Mouse (Mus musculus) liver, embryonic 16.5 days (tissue): ENCODE data around the gene Selenbp1. TPM values are rescaled to one million over a fixed set of nuclear protein-coding genes. Genes with fewer than 3 reads are reported as not detected.
A peak's percentile ranks its signal among the peaks of the same experiment; 100 is the strongest.
"Not testable (repeated sequence)": the region's sequence is repeated elsewhere in the genome, so short reads cannot be mapped to it uniquely, and the experiment has no call there.

ENCODE experiments used
- ATAC-seq: fragments of 200-750 bp; cut with Nextera tagmentation; 2 replicates; pipeline ENCODE4 v1.8.0; 2017; ENCODE audit warnings: low read depth, mild to moderate bottlenecking, moderate number of reproducible peaks, moderate library complexity
- H3K27ac ChIP-seq: fragments of 300-500 bp; sonication (generic); 2 replicates; pipeline ENCODE4 v1.5.1; 2014; ENCODE audit warnings: mild to moderate bottlenecking, low read length
- H3K27me3 ChIP-seq: fragments of 300-500 bp; sonication (generic); 2 replicates; pipeline ENCODE4 v1.6.1; 2014; ENCODE audit warnings: low read depth, low read length, mixed read lengths; ENCODE audit not compliant: control insufficient read depth, insufficient read depth
- H3K36me3 ChIP-seq: fragments of 300-500 bp; sonication (generic); 2 replicates; pipeline ENCODE4 v1.6.1; 2014; ENCODE audit warnings: mild to moderate bottlenecking; ENCODE audit not compliant: control insufficient read depth, insufficient read depth
- H3K4me1 ChIP-seq: fragments of 300-500 bp; sonication (generic); 2 replicates; pipeline ENCODE4 v1.6.1; 2014; ENCODE audit warnings: low read depth, low read length, mixed read lengths; ENCODE audit not compliant: control insufficient read depth
- H3K4me2 ChIP-seq: fragments of 300-500 bp; sonication (generic); 2 replicates; pipeline ENCODE4 v1.6.1; 2014; ENCODE audit warnings: low read depth, low read length, mixed read lengths
- H3K4me3 ChIP-seq: fragments of 300-500 bp; sonication (generic); 2 replicates; pipeline ENCODE4 v1.5.1; 2014; ENCODE audit warnings: low read depth, mild to moderate bottlenecking, low read length
- H3K9ac ChIP-seq: fragments of 300-500 bp; sonication (generic); 2 replicates; pipeline ENCODE4 v1.6.1; 2014; ENCODE audit warnings: low read depth, low read length
- H3K9me3 ChIP-seq: fragments of 300-500 bp; sonication (generic); replicated peaks from 2 replicates; pipeline ENCODE4 v1.6.1; 2016; ENCODE audit warnings: low read length; ENCODE audit not compliant: control insufficient read depth
- WGBS: fragments of 180-500 bp; shearing (Covaris S2); extraction: QIAGEN DNeasy Blood & Tissue Kit; methylation state at CpG from one replicate; pipeline ENCODE4 v1.1.7; 2014; ENCODE audit not compliant: insufficient replicate concordance; 5-methylcytosine and 5-hydroxymethylcytosine counted together
- polyA plus RNA-seq: library from polyadenylated mRNA; unstranded; fragments of >200 nt; fragmentation: Nextera tagmentation; extraction: Ambion mirVana; gene quantifications from 2 replicates; pipeline ENCODE4 v1.2.1, GENCODE M21; 2015

The Selenbp1 gene
- polyA plus RNA-seq, 1 experiment from 2014 or later = 163 TPM

DNA sequence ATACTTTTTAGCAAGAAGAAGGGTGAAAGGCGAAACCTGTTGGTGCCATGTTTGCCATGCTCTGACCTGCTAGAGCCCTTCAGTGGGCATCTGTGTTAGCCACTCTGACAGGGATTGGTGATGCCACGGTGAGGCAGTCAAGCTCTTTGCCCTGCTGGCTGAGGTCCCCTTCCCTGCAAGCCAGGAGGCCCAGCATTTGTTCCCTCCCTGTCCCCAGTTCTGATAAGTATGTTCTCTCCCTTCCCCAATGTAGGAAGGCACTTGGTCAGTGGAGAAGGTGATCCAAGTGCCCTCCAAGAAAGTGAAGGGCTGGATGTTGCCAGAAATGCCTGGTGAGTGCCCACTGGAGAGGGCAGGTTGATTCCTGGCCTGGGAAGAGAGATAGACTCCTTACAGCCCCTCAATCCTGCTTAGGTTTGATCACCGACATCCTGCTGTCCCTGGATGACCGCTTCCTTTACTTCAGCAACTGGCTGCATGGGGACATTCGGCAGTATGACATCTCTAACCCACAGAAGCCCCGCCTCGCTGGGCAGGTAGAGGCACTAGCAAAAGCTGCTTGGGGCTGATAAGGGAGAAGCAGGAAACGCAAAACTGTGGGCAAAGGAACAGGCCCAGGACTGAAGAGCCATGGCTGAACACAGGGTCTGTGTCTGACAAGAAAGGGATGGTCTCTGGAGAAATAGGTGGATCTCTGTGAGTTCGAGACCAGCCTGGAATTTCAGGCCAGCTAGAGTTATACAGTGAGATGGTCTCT is 9.5 kb downstream of the Selenbp1 start:
- Histone ChIP-seq H3K4me1 (peaks cover 16% of the 10 kb centered on the region), H3K4me2 (peak overlapping the region; percentile 30; the same call in 1 of the 2 replicates), H3K27ac (peak overlapping the region; percentile 80)
- not testable (repeated sequence) for H3K27me3 ChIP-seq, H3K9ac ChIP-seq, H3K9me3 ChIP-seq, H3K36me3 ChIP-seq, H3K4me3 ChIP-seq
- ATAC-seq = peak; percentile 97
- 31% methylated on average over 9 of the region's 9 CpGs for WGBS

DNA sequence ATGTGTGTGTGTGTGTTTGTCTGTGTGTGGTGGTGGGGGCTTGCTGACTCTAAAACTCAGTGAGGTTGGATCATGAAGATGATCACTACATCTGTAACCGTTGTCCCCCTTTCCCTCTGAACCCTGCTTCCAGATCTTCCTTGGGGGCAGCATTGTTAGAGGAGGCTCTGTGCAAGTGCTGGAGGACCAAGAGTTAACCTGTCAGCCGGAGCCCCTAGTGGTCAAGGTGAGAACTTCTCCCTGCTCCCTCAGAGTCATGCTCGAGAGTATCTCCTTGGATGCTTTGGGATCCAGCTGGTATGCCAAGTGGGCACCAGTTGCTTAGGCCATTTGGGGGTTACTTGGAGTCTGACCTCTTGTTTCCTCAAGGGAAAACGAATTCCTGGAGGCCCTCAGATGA is 10.8 kb downstream of the Selenbp1 start:
- 16% methylated on average over 4 of the region's 4 CpGs for WGBS
- H3K4me2 ChIP-seq, H3K9ac ChIP-seq, H3K9me3 ChIP-seq, H3K4me3 ChIP-seq, H3K27ac ChIP-seq, H3K27me3 ChIP-seq, H3K36me3 ChIP-seq: not testable (repeated sequence)
- peak; percentile 28; the same call in 1 of the 2 replicates for ATAC-seq
- peaks cover 16% of the 10 kb centered on the region for H3K4me1 ChIP-seq

- 53% methylated on average over 3 of the region's 3 CpGs for WGBS
- Histone ChIP-seq H3K27ac (no peak overlapping the region), H3K27me3 (no peaks in the 10 kb centered on the region), H3K4me2 (no peak overlapping the region), H3K9me3 (no peaks in the 10 kb centered on the region), H3K4me1 (peaks cover 11% of the 10 kb centered on the region), H3K4me3 (no peak overlapping the region), H3K9ac (no peak overlapping the region), H3K36me3 (no peaks in the 10 kb centered on the region)
- ATAC-seq = no peak
These were observed 15.3 kb downstream of the Selenbp1 start for GRCm38 (mm10) chr3:94948066-94948614.

DNA sequence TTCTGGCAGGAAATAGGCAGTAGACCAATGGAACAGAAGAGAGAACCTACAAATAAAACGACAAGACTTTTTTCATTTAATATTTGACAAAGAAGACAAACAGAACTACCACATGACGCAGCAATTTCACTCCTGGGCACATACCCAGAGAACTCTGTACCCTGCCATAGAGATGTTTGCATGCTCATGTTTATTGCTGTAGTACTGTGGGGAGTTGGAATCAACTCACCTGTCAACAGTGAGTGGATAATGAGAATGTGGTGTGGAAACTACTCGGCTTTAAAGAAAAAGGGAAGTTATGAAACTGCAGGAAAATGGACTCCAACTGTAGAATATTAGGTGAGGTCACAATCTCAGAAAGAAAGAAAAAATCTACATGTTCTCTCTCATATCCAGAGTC is 16.8 kb downstream of the Selenbp1 start:
- no peak; the same call in 1 of the 2 replicates for ATAC-seq
- 36% methylated on average over 3 of the region's 3 CpGs for WGBS
- H3K27ac ChIP-seq = peak overlapping the region; percentile 44; the same call in 1 of the 2 replicates

GRCm38 (mm10) chr3:94952806-94953205 is 19.9 kb downstream of the Selenbp1 start:
- no peak for ATAC-seq
- peak overlapping the region; percentile 71; the same call in 1 of the 2 replicates for H3K4me3 ChIP-seq
- no peak overlapping the region for H3K27ac ChIP-seq
- H3K4me1 ChIP-seq = peaks cover 14% of the 10 kb centered on the region
- no peaks in the 10 kb centered on the region for H3K27me3 ChIP-seq
- H3K4me2 ChIP-seq = peak overlapping the region; percentile 91
- no peaks in the 10 kb centered on the region for H3K9me3 ChIP-seq
- no peak overlapping the region for H3K9ac ChIP-seq
- WGBS = 57% methylated on average over 5 of the region's 5 CpGs
- H3K36me3 ChIP-seq = peaks cover 3% of the 10 kb centered on the region; the same call in 1 of the 2 replicates

More for the DNA sequence above, 16.8 kb downstream of the Selenbp1 start:
- no peaks in the 10 kb centered on the region for H3K36me3 ChIP-seq
- no peaks in the 10 kb centered on the region for H3K27me3 ChIP-seq
- H3K9me3 ChIP-seq = no peaks in the 10 kb centered on the region
- peaks cover 10% of the 10 kb centered on the region for H3K4me1 ChIP-seq
- H3K9ac ChIP-seq = no peak overlapping the region
- H3K4me2 ChIP-seq = no peak overlapping the region
- H3K4me3 ChIP-seq = no peak overlapping the region

- H3K4me2 ChIP-seq = peak overlapping the region; percentile 91
- H3K4me1 ChIP-seq = peaks cover 14% of the 10 kb centered on the region
- peak overlapping the region; percentile 71 for H3K4me3 ChIP-seq
- H3K27ac ChIP-seq = peak overlapping the region; percentile 63; the same call in 1 of the 2 replicates
- no peak for ATAC-seq
- no peaks in the 10 kb centered on the region for H3K9me3 ChIP-seq
- peak overlapping the region; percentile 71 for H3K9ac ChIP-seq
- 11% methylated on average over 9 of the region's 9 CpGs for WGBS
- peaks cover 5% of the 10 kb centered on the region; the same call in 1 of the 2 replicates for H3K36me3 ChIP-seq
- no peaks in the 10 kb centered on the region for H3K27me3 ChIP-seq
These were observed 20.5 kb downstream of the Selenbp1 start for GRCm38 (mm10) chr3:94953384-94953763.

DNA sequence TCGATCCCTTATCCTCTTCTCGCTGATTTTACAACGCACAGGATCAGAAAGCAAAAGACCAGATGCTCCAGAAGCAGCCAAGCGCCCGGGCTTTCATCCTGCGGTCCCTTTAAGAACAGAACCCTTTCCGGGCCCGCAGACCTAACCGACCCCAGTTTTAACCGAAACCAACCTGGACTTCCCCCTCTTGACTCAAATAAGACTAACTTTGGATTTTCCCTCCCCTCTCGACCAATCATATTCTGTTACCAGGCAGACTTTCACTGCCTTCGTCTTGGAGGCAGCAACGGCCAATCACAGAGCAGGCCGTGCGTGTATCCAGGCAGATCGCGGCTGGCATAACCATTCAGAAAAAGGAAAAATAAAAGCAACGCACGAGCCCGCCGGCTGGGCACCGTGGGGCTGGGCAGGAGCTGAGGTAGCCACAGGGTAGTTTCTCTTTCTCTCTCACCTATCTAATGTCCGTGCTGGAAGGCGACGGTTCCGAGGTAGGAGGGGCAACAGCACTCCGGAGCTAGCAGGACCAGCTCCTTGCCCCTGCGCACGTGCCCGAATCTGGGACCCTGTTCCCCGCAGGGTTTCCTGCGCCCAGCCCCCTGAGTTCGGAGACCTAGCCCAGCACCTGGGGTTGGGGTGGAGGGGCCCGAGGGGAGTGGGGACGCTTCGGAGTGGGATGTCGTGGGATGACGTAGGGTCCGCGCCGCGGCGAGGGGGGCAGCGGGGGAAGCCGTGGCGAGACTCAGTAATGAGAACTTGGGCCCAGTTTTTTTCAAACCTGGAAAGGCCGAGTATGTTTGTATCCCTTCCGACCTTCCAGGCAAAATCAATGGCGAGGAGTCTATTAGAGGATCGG is 21.1 kb downstream of the Selenbp1 start, which contains the start of gene Rfx5:
Rfx5 (plus strand) TSS at position 312 of the 853 bp plus-strand sequence.
- Histone ChIP-seq H3K27ac (peak within 1 kb of the TSS; percentile 63), H3K27me3 (no peaks in the 10 kb centered on the region), H3K9me3 (no peaks in the 10 kb centered on the region), H3K9ac (peak within 1 kb of the TSS; percentile 71), H3K4me3 (peak within 1 kb of the TSS; percentile 71), H3K4me1 (peaks cover 14% of the 10 kb centered on the region), H3K4me2 (peak within 1 kb of the TSS; percentile 91), H3K36me3 (peaks cover 7% of the 10 kb centered on the region; the same call in 1 of the 2 replicates)
- WGBS = under 1% methylated on average over 50 of the region's 50 CpGs
- peak; percentile 94 for ATAC-seq

DNA sequence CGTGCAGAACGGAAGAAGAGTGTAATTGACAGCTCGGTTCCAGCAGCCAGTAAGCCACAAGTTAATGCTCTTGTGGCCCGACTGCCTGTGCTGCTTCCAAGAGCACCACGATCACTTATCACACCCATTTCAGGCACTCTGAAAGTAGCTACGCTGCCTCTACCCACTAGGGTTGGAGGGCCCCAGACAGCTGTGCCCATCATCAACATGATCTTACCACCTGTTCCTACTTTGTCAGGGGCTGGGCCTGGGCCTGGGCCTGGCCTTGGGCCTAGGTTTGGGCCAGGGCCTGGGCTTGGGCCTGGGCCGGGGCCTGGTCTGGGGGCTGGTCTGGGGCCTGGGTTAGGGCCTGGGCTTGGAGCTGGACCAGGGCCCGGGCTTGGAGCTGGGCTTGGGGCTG is 25.4 kb downstream of the Selenbp1 start:
- H3K4me1 ChIP-seq = peaks cover 7% of the 10 kb centered on the region
- no peak overlapping the region for H3K9ac ChIP-seq
- 56% methylated on average over 8 of the region's 8 CpGs for WGBS
- H3K4me2 ChIP-seq = no peak overlapping the region
- no peaks in the 10 kb centered on the region for H3K9me3 ChIP-seq
- no peak overlapping the region for H3K4me3 ChIP-seq
- no peak overlapping the region for H3K27ac ChIP-seq
- H3K36me3 ChIP-seq = peaks cover 7% of the 10 kb centered on the region; the same call in 1 of the 2 replicates
- no peak for ATAC-seq
- no peaks in the 10 kb centered on the region for H3K27me3 ChIP-seq
